Mouse (Mus musculus): ENCODE measurements around the gene Gm572. TPM values are rescaled to one million over a fixed set of nuclear protein-coding genes. Genes with fewer than 3 reads are reported as not detected.

The Gm572 gene
- polyA plus RNA-seq, 1 experiment from 2014 or later = not detected

GRCm38 (mm10) chr4:148681429-148681828 lies 38.3 kb downstream of the Gm572 start:
- H3K36me3 ChIP-seq (ENCODE audit: control insufficient read depth, insufficient read depth, low read length) = no peaks in the 10 kb centered on the region
- 11% methylated on average over 8 of the region's 8 CpGs for WGBS
- H3K9me3 ChIP-seq (ENCODE audit: control insufficient read depth, low read length) = no peaks in the 10 kb centered on the region
- ATAC-seq (replicated peaks; ENCODE audit: low FRiP score) = peak; percentile 53
- peak overlapping the region; percentile 39 for H3K4me3 ChIP-seq (ENCODE audit: low read depth, low read length)
- H3K4me2 ChIP-seq = peak overlapping the region; percentile 65
- peak; percentile 80 for DNase-seq (ENCODE audit: low spot score)
- peaks cover 11% of the 10 kb centered on the region for H3K27me3 ChIP-seq (replicated peaks; ENCODE audit: control insufficient read depth, insufficient read depth, low read length)
- H3K27ac ChIP-seq (ENCODE audit: low read depth, low read length) = peak overlapping the region; percentile 87
- peaks cover 22% of the 10 kb centered on the region for H3K4me1 ChIP-seq (replicated peaks; ENCODE audit: control insufficient read depth, insufficient read depth, low read length)
- H3K9ac ChIP-seq (ENCODE audit: low read depth, low read length) = peak overlapping the region; percentile 47; the same call in 1 of the 2 replicates

- Histone ChIP-seq H3K4me3 (ENCODE audit: low read depth, low read length) (no peak overlapping the region), H3K4me2 (no peak overlapping the region), H3K27ac (ENCODE audit: low read depth, low read length) (no peak overlapping the region), H3K9me3 (ENCODE audit: control insufficient read depth, low read length) (no peaks in the 10 kb centered on the region), H3K9ac (ENCODE audit: low read depth, low read length) (no peak overlapping the region), H3K4me1 (replicated peaks; ENCODE audit: control insufficient read depth, insufficient read depth, low read length) (peaks cover 16% of the 10 kb centered on the region), H3K36me3 (ENCODE audit: control insufficient read depth, insufficient read depth, low read length) (no peaks in the 10 kb centered on the region), H3K27me3 (replicated peaks; ENCODE audit: control insufficient read depth, insufficient read depth, low read length) (peaks cover 18% of the 10 kb centered on the region)
- DNase-seq (ENCODE audit: low spot score) (no peak), ATAC-seq (replicated peaks; ENCODE audit: low FRiP score) (no peak)
- WGBS = 88% methylated on average over 4 of the region's 4 CpGs
Measured at GRCm38 (mm10) chr4:148682961-148683360, 39.8 kb downstream of the Gm572 start.

- 50% methylated on average over 13 of the region's 13 CpGs for WGBS
- H3K36me3 ChIP-seq (ENCODE audit: control insufficient read depth, insufficient read depth, low read length) = no peaks in the 10 kb centered on the region
- H3K4me3 ChIP-seq (ENCODE audit: low read depth, low read length) = no peak overlapping the region
- DNase-seq (ENCODE audit: low spot score) = no peak
- no peak for ATAC-seq (replicated peaks; ENCODE audit: low FRiP score)
- peaks cover 16% of the 10 kb centered on the region for H3K4me1 ChIP-seq (replicated peaks; ENCODE audit: control insufficient read depth, insufficient read depth, low read length)
- H3K27ac ChIP-seq (ENCODE audit: low read depth, low read length) = no peak overlapping the region
- H3K9ac ChIP-seq (ENCODE audit: low read depth, low read length) = no peak overlapping the region
- peaks cover 18% of the 10 kb centered on the region for H3K27me3 ChIP-seq (replicated peaks; ENCODE audit: control insufficient read depth, insufficient read depth, low read length)
- no peaks in the 10 kb centered on the region for H3K9me3 ChIP-seq (ENCODE audit: control insufficient read depth, low read length)
- H3K4me2 ChIP-seq = no peak overlapping the region
Measured at GRCm38 (mm10) chr4:148683539-148683938, 40.4 kb downstream of the Gm572 start.

GRCm38 (mm10) chr4:148686491-148686941 lies 43.4 kb downstream of the Gm572 start:
- no peaks in the 10 kb centered on the region for H3K9me3 ChIP-seq (ENCODE audit: control insufficient read depth, low read length)
- peaks cover 18% of the 10 kb centered on the region for H3K27me3 ChIP-seq (replicated peaks; ENCODE audit: control insufficient read depth, insufficient read depth, low read length)
- WGBS = 45% methylated on average over 14 of the region's 14 CpGs
- ATAC-seq (replicated peaks; ENCODE audit: low FRiP score) = no peak
- no peak overlapping the region; the same call in 1 of the 2 replicates for H3K9ac ChIP-seq (ENCODE audit: low read depth, low read length)
- H3K4me1 ChIP-seq (replicated peaks; ENCODE audit: control insufficient read depth, insufficient read depth, low read length) = peaks cover 9% of the 10 kb centered on the region
- DNase-seq (ENCODE audit: low spot score) = no peak
- no peak overlapping the region for H3K27ac ChIP-seq (ENCODE audit: low read depth, low read length)
- no peaks in the 10 kb centered on the region for H3K36me3 ChIP-seq (ENCODE audit: control insufficient read depth, insufficient read depth, low read length)
- no peak overlapping the region for H3K4me2 ChIP-seq
- H3K4me3 ChIP-seq (ENCODE audit: low read depth, low read length) = no peak overlapping the region

- ATAC-seq (replicated peaks; ENCODE audit: low FRiP score) (no peak), DNase-seq (ENCODE audit: low spot score) (no peak)
- Histone ChIP-seq H3K9ac (ENCODE audit: low read depth, low read length) (no peak overlapping the region), H3K27ac (ENCODE audit: low read depth, low read length) (no peak overlapping the region), H3K27me3 (replicated peaks; ENCODE audit: control insufficient read depth, insufficient read depth, low read length) (peaks cover 18% of the 10 kb centered on the region), H3K4me3 (ENCODE audit: low read depth, low read length) (no peak overlapping the region), H3K36me3 (ENCODE audit: control insufficient read depth, insufficient read depth, low read length) (no peaks in the 10 kb centered on the region), H3K4me2 (no peak overlapping the region), H3K4me1 (replicated peaks; ENCODE audit: control insufficient read depth, insufficient read depth, low read length) (peaks cover 8% of the 10 kb centered on the region; the same call in 1 of the 2 replicates), H3K9me3 (ENCODE audit: control insufficient read depth, low read length) (no peaks in the 10 kb centered on the region)
- 34% methylated on average over 2 of the region's 2 CpGs for WGBS
Measured at GRCm38 (mm10) chr4:148688091-148688490, 45.0 kb downstream of the Gm572 start.

- H3K4me3 ChIP-seq (ENCODE audit: low read depth, low read length) = no peak overlapping the region
- DNase-seq (ENCODE audit: low spot score) = no peak
- no peak overlapping the region for H3K27ac ChIP-seq (ENCODE audit: low read depth, low read length)
- H3K4me2 ChIP-seq = no peak overlapping the region
- peaks cover 9% of the 10 kb centered on the region for H3K27me3 ChIP-seq (replicated peaks; ENCODE audit: control insufficient read depth, insufficient read depth, low read length)
- no peak for ATAC-seq (replicated peaks; ENCODE audit: low FRiP score)
- 0 out of 2 replicates have a peak, but pooled peaks cover 9% of the 10 kb centered on the region for H3K4me1 ChIP-seq (replicated peaks; ENCODE audit: control insufficient read depth, insufficient read depth, low read length)
- H3K9me3 ChIP-seq (ENCODE audit: control insufficient read depth, low read length) = no peaks in the 10 kb centered on the region
- 71% methylated on average over 4 of the region's 4 CpGs for WGBS
- no peaks in the 10 kb centered on the region for H3K36me3 ChIP-seq (ENCODE audit: control insufficient read depth, insufficient read depth, low read length)
- no peak overlapping the region for H3K9ac ChIP-seq (ENCODE audit: low read depth, low read length)
Measured at GRCm38 (mm10) chr4:148691185-148691584, 48.1 kb downstream of the Gm572 start.

GRCm38 (mm10) chr4:148693417-148693959 lies 50.4 kb downstream of the Gm572 start:
- Histone ChIP-seq H3K4me2 (no peak overlapping the region), H3K9me3 (ENCODE audit: control insufficient read depth, low read length) (no peaks in the 10 kb centered on the region), H3K27ac (ENCODE audit: low read depth, low read length) (no peak overlapping the region), H3K27me3 (replicated peaks; ENCODE audit: control insufficient read depth, insufficient read depth, low read length) (no peaks in the 10 kb centered on the region; the same call in 1 of the 2 replicates), H3K4me1 (replicated peaks; ENCODE audit: control insufficient read depth, insufficient read depth, low read length) (0 out of 2 replicates have a peak, but pooled peaks cover 5% of the 10 kb centered on the region), H3K4me3 (ENCODE audit: low read depth, low read length) (no peak overlapping the region), H3K9ac (ENCODE audit: low read depth, low read length) (no peak overlapping the region), H3K36me3 (ENCODE audit: control insufficient read depth, insufficient read depth, low read length) (no peaks in the 10 kb centered on the region)
- WGBS = 59% methylated on average over 7 of the region's 7 CpGs
- DNase-seq (ENCODE audit: low spot score) (no peak), ATAC-seq (replicated peaks; ENCODE audit: low FRiP score) (no peak)

- DNase-seq (ENCODE audit: low spot score) = no peak
Measured at GRCm38 (mm10) chr4:148704756-148705155, 61.6 kb downstream of the Gm572 start.

GRCm38 (mm10) chr4:148708836-148709235 lies 65.7 kb downstream of the Gm572 start:
- peaks cover 15% of the 10 kb centered on the region for H3K27me3 ChIP-seq (replicated peaks; ENCODE audit: control insufficient read depth, insufficient read depth, low read length)
- H3K9me3 ChIP-seq (ENCODE audit: control insufficient read depth, low read length) = no peaks in the 10 kb centered on the region
- no peak overlapping the region for H3K4me3 ChIP-seq (ENCODE audit: low read depth, low read length)
- WGBS = 57% methylated on average over 11 of the region's 11 CpGs
- H3K4me2 ChIP-seq = no peak overlapping the region
- no peaks in the 10 kb centered on the region for H3K36me3 ChIP-seq (ENCODE audit: control insufficient read depth, insufficient read depth, low read length)
- H3K4me1 ChIP-seq (replicated peaks; ENCODE audit: control insufficient read depth, insufficient read depth, low read length) = 0 out of 2 replicates have a peak, but pooled peaks cover 3% of the 10 kb centered on the region
- no peak for ATAC-seq (replicated peaks; ENCODE audit: low FRiP score)
- no peak overlapping the region for H3K27ac ChIP-seq (ENCODE audit: low read depth, low read length)
- no peak for DNase-seq (ENCODE audit: low spot score)
- no peak overlapping the region for H3K9ac ChIP-seq (ENCODE audit: low read depth, low read length)

More at GRCm38 (mm10) chr4:148704756-148705155, 61.6 kb downstream of the Gm572 start:
- Histone ChIP-seq H3K4me1 (replicated peaks; ENCODE audit: control insufficient read depth, insufficient read depth, low read length) (no peaks in the 10 kb centered on the region; the same call in none of the 2 replicates), H3K4me3 (ENCODE audit: low read depth, low read length) (no peak overlapping the region), H3K4me2 (no peak overlapping the region), H3K9me3 (ENCODE audit: control insufficient read depth, low read length) (no peaks in the 10 kb centered on the region), H3K27ac (ENCODE audit: low read depth, low read length) (no peak overlapping the region), H3K36me3 (ENCODE audit: control insufficient read depth, insufficient read depth, low read length) (no peaks in the 10 kb centered on the region), H3K9ac (ENCODE audit: low read depth, low read length) (no peak overlapping the region), H3K27me3 (replicated peaks; ENCODE audit: control insufficient read depth, insufficient read depth, low read length) (peaks cover 17% of the 10 kb centered on the region)
- 34% methylated on average over 3 of the region's 3 CpGs for WGBS
- no peak; the same call in 1 of the 2 replicates for ATAC-seq (replicated peaks; ENCODE audit: low FRiP score)

Measured in liver, embryonic 11.5 days (tissue).